Mouse (Mus musculus) small intestine, adult 2 months (tissue): ENCODE results near the gene Lcp2.

Experiments used
- CTCF ChIP-seq: fragments of 200-500 bp; IDR thresholded peaks from 2 replicates; pipeline ENCODE4 v1.5.1; 2012; ENCODE audit warnings: low read depth, mild to moderate bottlenecking, control low read depth, inconsistent platforms, low read length, moderate library complexity, mixed read lengths; ENCODE audit not compliant: insufficient replicate concordance, insufficient read length; ENCODE audit errors: extremely low read depth
- POLR2A ChIP-seq: fragments of 200-500 bp; IDR thresholded peaks from 2 replicates; pipeline ENCODE4 v1.6.1; 2012; ENCODE audit warnings: low read depth, mild to moderate bottlenecking, control low read depth, inconsistent platforms, low read length, moderate library complexity

DNA sequence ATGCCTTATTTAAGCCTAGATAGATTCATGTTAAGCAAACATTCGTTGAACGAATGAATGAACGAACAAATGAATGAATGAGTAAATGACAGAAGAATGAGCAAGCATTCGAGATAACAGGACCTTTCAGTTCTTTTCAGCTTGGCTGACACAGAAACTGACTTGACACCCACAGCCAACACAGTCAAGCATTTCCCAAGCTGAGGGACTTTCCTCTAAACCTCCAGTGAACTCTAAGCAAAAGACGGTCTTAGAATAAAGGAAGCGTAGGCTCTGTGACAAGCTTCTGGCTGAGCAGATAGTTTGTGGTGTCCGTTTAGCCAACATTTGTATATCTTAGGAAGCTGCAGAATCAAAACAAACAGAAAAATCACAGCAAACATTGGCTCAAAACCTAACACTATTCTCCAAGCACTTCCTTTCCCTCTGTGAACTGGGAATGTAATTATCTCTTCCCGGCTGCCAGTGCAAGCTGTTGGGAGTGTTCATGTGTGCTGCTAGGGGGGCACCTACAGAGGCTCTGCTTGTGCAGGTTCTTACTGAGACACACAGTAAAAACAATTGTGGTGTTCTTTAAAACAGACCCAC, 39.5 kb downstream of the Lcp2 start:
- no peak for TF ChIP-seq CTCF
- no peak for TF ChIP-seq POLR2A
